Mouse (Mus musculus): ENCODE data around the gene Spen. TPM values are rescaled to one million over a fixed set of nuclear protein-coding genes. Genes with fewer than 3 reads are reported as not detected.
"Not testable (repeated sequence)": the region's sequence is repeated elsewhere in the genome, so short reads cannot be mapped to it uniquely, and the experiment has no call there.

The Spen gene
- polyA plus RNA-seq, 1 experiment from 2014 or later: 12.4 TPM

DNA sequence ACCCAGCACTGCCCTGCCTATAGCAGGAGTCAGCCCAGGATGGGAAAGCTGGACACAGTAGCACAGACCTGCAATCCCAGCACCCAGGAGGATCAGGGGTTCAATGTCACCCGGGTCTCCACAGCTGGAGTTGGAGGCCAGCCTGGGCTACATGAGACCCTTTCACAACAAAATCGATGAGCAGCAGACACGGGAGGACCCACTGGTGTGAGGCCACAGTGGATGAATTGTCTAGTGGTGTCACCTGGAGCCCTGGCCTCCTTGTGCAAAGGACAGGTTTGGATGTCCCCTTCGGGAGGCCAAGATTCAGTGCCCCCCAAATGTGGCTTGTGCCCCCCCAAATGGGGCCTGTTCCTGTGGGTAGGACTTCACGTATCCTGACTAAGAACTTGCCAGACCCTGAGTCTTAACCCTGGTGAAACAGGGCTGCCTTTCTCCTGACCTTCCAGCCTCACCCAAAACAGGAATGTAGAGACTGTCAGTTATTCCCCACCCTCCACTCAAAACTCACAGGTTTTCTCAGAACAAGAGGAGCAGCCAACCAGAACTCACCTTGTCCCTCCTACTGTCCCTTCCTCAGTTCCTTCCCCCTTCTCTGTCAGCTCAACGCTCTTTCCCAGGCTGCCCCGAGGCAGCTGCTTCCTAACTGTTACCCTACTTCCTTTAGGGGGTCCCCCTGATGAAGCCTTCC, 34.4 kb upstream of the Spen start:
- H3K4me3 ChIP-seq (ENCODE audit: low read depth, low read length): no peak overlapping the region
- DNase-seq (ENCODE audit: low spot score): no peak
- H3K36me3 ChIP-seq (ENCODE audit: control insufficient read depth, insufficient read depth, low read length): peaks cover 5% of the 10 kb centered on the region
- no peak overlapping the region for H3K9ac ChIP-seq (ENCODE audit: low read length)
- no peaks in the 10 kb centered on the region for H3K27me3 ChIP-seq (ENCODE audit: control insufficient read depth, insufficient read depth, low read length)
- no peak overlapping the region for H3K27ac ChIP-seq (replicated peaks; ENCODE audit: low read depth, low read length)
- H3K4me1 ChIP-seq (ENCODE audit: control insufficient read depth, insufficient read depth, low read length): no peaks in the 10 kb centered on the region
- no peaks in the 10 kb centered on the region for H3K9me3 ChIP-seq (ENCODE audit: control insufficient read depth, low read length)
- no peak overlapping the region for H3K4me2 ChIP-seq (ENCODE audit: low read depth, severe bottlenecking)
- no peak for ATAC-seq (ENCODE audit: insufficient number of reproducible peaks, low FRiP score, low TSS enrichment, low read depth)
- WGBS: 79% methylated on average over 7 of the region's 7 CpGs

DNA sequence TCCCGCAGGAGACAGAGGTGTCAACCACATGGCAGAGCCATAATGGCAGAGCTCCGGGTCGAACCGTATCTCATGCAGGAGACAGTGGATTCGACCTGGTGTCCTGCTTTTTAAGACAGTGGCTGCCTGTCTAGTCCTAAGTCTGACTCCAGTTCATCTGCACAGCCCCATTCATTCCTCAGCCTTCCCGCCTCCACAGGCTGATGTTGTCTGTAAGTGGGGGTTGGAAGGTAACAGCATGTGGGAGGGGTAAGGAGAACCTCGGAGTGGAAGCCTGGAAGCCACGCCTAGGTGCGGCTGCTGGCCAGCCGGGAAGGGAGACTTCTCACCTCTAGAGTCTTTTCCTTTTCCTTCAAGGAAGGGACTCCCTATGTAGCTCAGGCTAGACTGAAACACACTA, 33.5 kb upstream of the Spen start:
- Histone ChIP-seq H3K4me1 (ENCODE audit: control insufficient read depth, insufficient read depth, low read length) (no peaks in the 10 kb centered on the region), H3K27me3 (ENCODE audit: control insufficient read depth, insufficient read depth, low read length) (no peaks in the 10 kb centered on the region), H3K36me3 (ENCODE audit: control insufficient read depth, insufficient read depth, low read length) (no peaks in the 10 kb centered on the region), H3K9ac (ENCODE audit: low read length) (no peak overlapping the region), H3K4me2 (ENCODE audit: low read depth, severe bottlenecking) (no peak overlapping the region), H3K9me3 (ENCODE audit: control insufficient read depth, low read length) (no peaks in the 10 kb centered on the region), H3K4me3 (ENCODE audit: low read depth, low read length) (no peak overlapping the region), H3K27ac (replicated peaks; ENCODE audit: low read depth, low read length) (no peak overlapping the region)
- no peak for DNase-seq (ENCODE audit: low spot score)
- no peak for ATAC-seq (ENCODE audit: insufficient number of reproducible peaks, low FRiP score, low TSS enrichment, low read depth)
- 60% methylated on average over 10 of the region's 10 CpGs for WGBS

DNA sequence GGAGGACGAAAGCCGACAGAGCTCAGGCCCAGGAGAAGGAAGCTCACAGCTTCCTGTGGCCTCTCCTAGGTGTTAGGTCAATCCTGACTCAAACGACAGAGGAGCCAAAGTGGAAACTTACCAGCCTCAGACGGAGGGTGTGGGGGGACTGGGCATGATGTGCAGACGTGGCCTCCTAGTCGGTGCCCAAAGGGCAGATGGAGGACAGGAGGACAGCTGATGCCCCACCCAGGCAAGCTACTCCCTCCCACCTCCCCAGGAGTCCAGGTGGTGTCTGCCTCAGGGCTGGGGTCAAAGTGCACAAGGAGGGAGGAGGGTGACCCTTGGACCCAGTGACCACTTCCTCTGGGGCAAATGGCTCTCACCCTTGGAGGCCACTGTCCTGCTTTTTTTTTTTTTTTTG, 32.9 kb upstream of the Spen start:
- H3K4me2 ChIP-seq (ENCODE audit: low read depth, severe bottlenecking): no peak overlapping the region
- H3K36me3 ChIP-seq (ENCODE audit: control insufficient read depth, insufficient read depth, low read length): no peaks in the 10 kb centered on the region
- no peaks in the 10 kb centered on the region for H3K27me3 ChIP-seq (ENCODE audit: control insufficient read depth, insufficient read depth, low read length)
- ATAC-seq (ENCODE audit: insufficient number of reproducible peaks, low FRiP score, low TSS enrichment, low read depth): no peak
- no peak overlapping the region for H3K4me3 ChIP-seq (ENCODE audit: low read depth, low read length)
- WGBS: 49% methylated on average over 6 of the region's 6 CpGs
- no peak overlapping the region for H3K9ac ChIP-seq (ENCODE audit: low read length)
- H3K4me1 ChIP-seq (ENCODE audit: control insufficient read depth, insufficient read depth, low read length): no peaks in the 10 kb centered on the region
- H3K9me3 ChIP-seq (ENCODE audit: control insufficient read depth, low read length): no peaks in the 10 kb centered on the region
- no peak for DNase-seq (ENCODE audit: low spot score)
- H3K27ac ChIP-seq (replicated peaks; ENCODE audit: low read depth, low read length): no peak overlapping the region

DNA sequence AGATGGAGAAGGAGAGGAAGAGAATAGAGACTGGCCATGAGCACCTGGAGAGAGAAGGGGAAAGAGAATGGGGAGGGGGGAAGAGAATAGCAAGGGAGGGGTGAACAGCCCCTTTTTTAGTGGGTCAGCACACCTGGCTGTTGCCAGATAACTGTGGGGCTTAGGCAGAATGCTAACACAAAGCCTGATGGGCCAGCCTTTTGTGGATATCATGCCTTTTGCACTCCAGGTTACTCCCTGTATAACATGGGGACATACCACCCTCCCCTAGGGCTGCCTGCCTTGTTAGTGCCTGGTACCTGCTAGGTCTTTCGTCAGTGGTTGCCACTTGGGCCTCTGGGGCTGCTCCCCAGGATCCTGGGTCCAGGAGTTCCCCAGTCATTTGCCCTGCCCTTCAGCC, 32.4 kb upstream of the Spen start:
- DNase-seq (ENCODE audit: low spot score): no peak
- Histone ChIP-seq H3K27ac (replicated peaks; ENCODE audit: low read depth, low read length) (no peak overlapping the region), H3K9me3 (ENCODE audit: control insufficient read depth, low read length) (no peaks in the 10 kb centered on the region), H3K4me2 (ENCODE audit: low read depth, severe bottlenecking) (no peak overlapping the region), H3K36me3 (ENCODE audit: control insufficient read depth, insufficient read depth, low read length) (no peaks in the 10 kb centered on the region), H3K27me3 (ENCODE audit: control insufficient read depth, insufficient read depth, low read length) (no peaks in the 10 kb centered on the region), H3K9ac (ENCODE audit: low read length) (no peak overlapping the region), H3K4me3 (ENCODE audit: low read depth, low read length) (no peak overlapping the region), H3K4me1 (ENCODE audit: control insufficient read depth, insufficient read depth, low read length) (no peaks in the 10 kb centered on the region)
- WGBS: 93% methylated on average over 1 of the region's 1 CpGs
- no peak for ATAC-seq (ENCODE audit: insufficient number of reproducible peaks, low FRiP score, low TSS enrichment, low read depth)

DNA sequence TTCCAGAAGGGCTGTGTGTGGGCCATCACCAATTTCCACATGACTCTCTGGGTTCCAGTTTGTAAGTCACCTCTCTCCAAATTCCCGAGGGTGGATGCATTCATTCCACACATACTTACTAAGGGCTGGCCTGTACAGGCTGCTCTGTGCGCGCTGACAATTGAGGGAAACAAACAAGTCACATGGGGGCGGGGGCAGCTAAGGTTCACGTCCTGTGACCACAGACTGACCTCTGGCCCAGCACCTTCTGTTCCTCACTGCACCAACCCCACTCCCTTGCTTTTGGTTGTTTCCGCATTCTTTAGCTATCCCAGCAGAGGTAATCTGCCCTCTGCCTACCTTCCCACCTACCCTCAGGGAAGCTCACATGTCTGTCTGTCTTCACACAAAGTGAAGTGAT, 31.6 kb upstream of the Spen start:
- Histone ChIP-seq H3K9ac (ENCODE audit: low read length) (no peak overlapping the region), H3K4me1 (ENCODE audit: control insufficient read depth, insufficient read depth, low read length) (no peaks in the 10 kb centered on the region), H3K4me2 (ENCODE audit: low read depth, severe bottlenecking) (no peak overlapping the region), H3K27me3 (ENCODE audit: control insufficient read depth, insufficient read depth, low read length) (no peaks in the 10 kb centered on the region), H3K27ac (replicated peaks; ENCODE audit: low read depth, low read length) (no peak overlapping the region), H3K4me3 (ENCODE audit: low read depth, low read length) (no peak overlapping the region), H3K36me3 (ENCODE audit: control insufficient read depth, insufficient read depth, low read length) (no peaks in the 10 kb centered on the region), H3K9me3 (ENCODE audit: control insufficient read depth, low read length) (no peaks in the 10 kb centered on the region)
- whole genome bisulfite sequencing: 74% methylated on average over 6 of the region's 6 CpGs
- 0 out of 2 replicates have a peak, but pooled peaks have one; percentile 36 for ATAC-seq (ENCODE audit: insufficient number of reproducible peaks, low FRiP score, low TSS enrichment, low read depth)
- DNase-seq (ENCODE audit: low spot score): no peak

DNA sequence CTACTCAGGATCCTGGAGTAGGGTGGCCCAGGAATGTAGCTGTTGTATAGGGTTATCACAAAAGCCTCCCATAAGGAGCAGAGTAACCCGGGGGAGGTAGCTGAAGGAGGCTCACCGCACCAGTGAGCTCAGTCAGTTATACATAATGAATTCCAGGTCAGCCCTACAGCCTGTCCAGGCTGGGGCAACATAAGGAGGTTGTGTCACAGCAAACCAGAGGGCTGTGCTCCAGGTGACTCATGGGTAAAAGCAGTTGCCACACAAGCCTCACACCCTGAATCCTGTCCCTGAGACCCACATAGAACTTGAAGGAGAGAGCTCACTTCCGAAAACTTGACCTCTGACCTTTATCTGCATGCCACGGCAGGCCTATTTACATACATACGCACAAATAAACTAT, 30.6 kb upstream of the Spen start:
- Histone ChIP-seq H3K9ac (ENCODE audit: low read length) (no peak overlapping the region), H3K27me3 (ENCODE audit: control insufficient read depth, insufficient read depth, low read length) (no peaks in the 10 kb centered on the region), H3K27ac (replicated peaks; ENCODE audit: low read depth, low read length) (no peak overlapping the region), H3K4me3 (ENCODE audit: low read depth, low read length) (no peak overlapping the region), H3K4me1 (ENCODE audit: control insufficient read depth, insufficient read depth, low read length) (no peaks in the 10 kb centered on the region), H3K9me3 (ENCODE audit: control insufficient read depth, low read length) (no peaks in the 10 kb centered on the region), H3K36me3 (ENCODE audit: control insufficient read depth, insufficient read depth, low read length) (no peaks in the 10 kb centered on the region), H3K4me2 (ENCODE audit: low read depth, severe bottlenecking) (no peak overlapping the region)
- ATAC-seq (ENCODE audit: insufficient number of reproducible peaks, low FRiP score, low TSS enrichment, low read depth) (no peak), DNase-seq (ENCODE audit: low spot score) (no peak)
- WGBS: 83% methylated on average over 5 of the region's 5 CpGs

DNA sequence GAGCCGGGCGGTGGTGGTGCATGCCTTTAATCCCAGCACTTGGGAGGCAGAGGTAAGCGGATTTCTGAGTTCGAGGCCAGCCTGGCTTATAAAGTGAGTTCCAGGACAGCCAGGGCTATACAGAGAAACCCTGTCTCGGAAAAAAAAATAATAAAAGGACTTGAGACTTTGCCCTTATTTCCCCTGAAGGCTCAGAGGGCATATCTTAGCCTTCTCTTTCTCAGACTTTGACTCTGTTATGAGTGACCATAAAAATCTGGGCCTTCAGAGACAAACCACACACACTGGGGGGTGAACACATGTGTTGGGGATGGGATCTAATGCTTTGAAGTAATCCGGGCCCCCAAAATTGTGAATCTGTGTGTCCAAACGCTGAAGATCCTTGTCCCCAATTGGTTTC, 28.8 kb upstream of the Spen start:
- DNase-seq (ENCODE audit: low spot score); H3K9me3 ChIP-seq (ENCODE audit: control insufficient read depth, low read length); H3K27ac ChIP-seq (replicated peaks; ENCODE audit: low read depth, low read length); ATAC-seq (ENCODE audit: insufficient number of reproducible peaks, low FRiP score, low TSS enrichment, low read depth); H3K27me3 ChIP-seq (ENCODE audit: control insufficient read depth, insufficient read depth, low read length); H3K4me1 ChIP-seq (ENCODE audit: control insufficient read depth, insufficient read depth, low read length); H3K36me3 ChIP-seq (ENCODE audit: control insufficient read depth, insufficient read depth, low read length); H3K4me2 ChIP-seq (ENCODE audit: low read depth, severe bottlenecking); H3K4me3 ChIP-seq (ENCODE audit: low read depth, low read length); H3K9ac ChIP-seq (ENCODE audit: low read length): not testable (repeated sequence)
- WGBS: 85% methylated on average over 7 of the region's 7 CpGs

DNA sequence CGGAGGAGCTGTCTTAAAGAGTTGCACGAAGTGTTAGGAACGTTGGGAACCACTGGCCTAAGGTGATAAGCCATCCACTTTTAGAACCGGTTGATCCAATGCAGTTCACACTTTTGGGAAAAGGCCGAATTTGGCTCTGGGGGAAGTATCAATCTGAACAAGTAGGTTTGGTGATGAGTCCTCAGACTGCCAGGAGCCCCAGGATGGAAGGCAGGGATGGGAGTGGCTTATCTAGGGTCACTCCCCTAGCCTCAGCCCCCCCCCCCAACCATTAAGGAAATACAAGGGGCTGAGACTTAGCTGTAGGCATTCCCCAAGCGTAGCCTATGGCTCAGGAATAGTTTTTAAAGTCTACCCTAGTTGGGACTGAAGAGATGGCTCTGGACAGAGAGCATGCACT, 27.8 kb upstream of the Spen start:
- Histone ChIP-seq H3K4me3 (ENCODE audit: low read depth, low read length) (no peak overlapping the region), H3K27ac (replicated peaks; ENCODE audit: low read depth, low read length) (no peak overlapping the region), H3K27me3 (ENCODE audit: control insufficient read depth, insufficient read depth, low read length) (no peaks in the 10 kb centered on the region), H3K4me2 (ENCODE audit: low read depth, severe bottlenecking) (no peak overlapping the region), H3K4me1 (ENCODE audit: control insufficient read depth, insufficient read depth, low read length) (no peaks in the 10 kb centered on the region), H3K9me3 (ENCODE audit: control insufficient read depth, low read length) (no peaks in the 10 kb centered on the region), H3K36me3 (ENCODE audit: control insufficient read depth, insufficient read depth, low read length) (no peaks in the 10 kb centered on the region), H3K9ac (ENCODE audit: low read length) (no peak overlapping the region)
- ATAC-seq (ENCODE audit: insufficient number of reproducible peaks, low FRiP score, low TSS enrichment, low read depth) (no peak), DNase-seq (ENCODE audit: low spot score) (no peak)
- WGBS: 92% methylated on average over 6 of the region's 6 CpGs

DNA sequence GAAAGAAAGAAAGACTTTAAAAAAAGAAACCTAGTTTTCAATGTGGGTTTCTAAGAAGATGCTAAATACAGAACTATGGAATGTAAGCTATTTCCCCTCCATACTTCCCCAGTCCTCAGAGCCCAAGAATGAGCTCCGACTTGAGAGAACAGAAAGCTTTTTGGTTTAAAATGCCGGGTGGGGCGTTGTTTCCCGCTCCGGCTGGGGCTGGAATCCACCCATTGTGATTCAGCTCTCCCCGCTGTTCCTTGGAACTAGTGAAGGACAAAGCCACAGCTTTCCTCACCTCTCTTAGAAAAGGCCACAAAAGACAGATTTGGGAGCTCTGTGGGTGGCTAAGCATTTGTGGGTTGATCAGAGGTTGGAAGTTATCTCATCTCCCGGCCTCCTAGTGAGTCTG, 26.9 kb upstream of the Spen start:
- Histone ChIP-seq H3K9ac (ENCODE audit: low read length) (no peak overlapping the region), H3K9me3 (ENCODE audit: control insufficient read depth, low read length) (no peaks in the 10 kb centered on the region), H3K36me3 (ENCODE audit: control insufficient read depth, insufficient read depth, low read length) (no peaks in the 10 kb centered on the region), H3K27ac (replicated peaks; ENCODE audit: low read depth, low read length) (no peak overlapping the region), H3K4me3 (ENCODE audit: low read depth, low read length) (no peak overlapping the region), H3K27me3 (ENCODE audit: control insufficient read depth, insufficient read depth, low read length) (no peaks in the 10 kb centered on the region), H3K4me2 (ENCODE audit: low read depth, severe bottlenecking) (no peak overlapping the region), H3K4me1 (ENCODE audit: control insufficient read depth, insufficient read depth, low read length) (no peaks in the 10 kb centered on the region)
- ATAC-seq (ENCODE audit: insufficient number of reproducible peaks, low FRiP score, low TSS enrichment, low read depth) (no peak), DNase-seq (ENCODE audit: low spot score) (no peak)
- WGBS: 75% methylated on average over 7 of the region's 7 CpGs
